Mouse (Mus musculus) urinary bladder, postnatal 36 days (tissue): Measurements from ENCODE around the gene Cryab.

Experiments used
- DNase-seq, 2 experiments: peaks; one replicate each; pipeline ENCODE4 v3.0.0; 2022; ENCODE audit warnings: low spot score in 2 of 2, mixed read lengths in 1 of 2

The Cryab gene

DNA sequence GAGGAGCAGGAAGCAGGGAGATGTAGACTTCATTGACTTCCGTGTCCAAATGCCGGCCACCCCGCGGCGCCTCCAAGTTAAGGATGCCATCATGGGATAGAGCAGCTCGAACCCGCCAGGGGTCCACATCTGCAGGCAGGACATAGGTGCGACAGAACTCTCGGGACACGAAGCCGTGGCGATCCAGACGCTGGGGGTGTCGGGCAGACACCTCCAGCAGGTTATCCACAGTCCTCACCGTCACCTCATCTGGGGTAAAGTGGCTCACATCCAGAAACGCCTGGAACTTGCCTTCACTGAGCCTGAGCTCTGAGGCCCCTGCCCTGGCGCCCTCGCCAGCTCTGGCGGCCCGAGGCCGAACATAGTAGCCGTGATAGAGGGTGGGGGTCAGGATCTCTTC is at the start of gene Cryab:
TSS of gene Cryab (plus strand) at position 3 of the 400 bp plus-strand sequence.
- DNase-seq: no peak

DNA sequence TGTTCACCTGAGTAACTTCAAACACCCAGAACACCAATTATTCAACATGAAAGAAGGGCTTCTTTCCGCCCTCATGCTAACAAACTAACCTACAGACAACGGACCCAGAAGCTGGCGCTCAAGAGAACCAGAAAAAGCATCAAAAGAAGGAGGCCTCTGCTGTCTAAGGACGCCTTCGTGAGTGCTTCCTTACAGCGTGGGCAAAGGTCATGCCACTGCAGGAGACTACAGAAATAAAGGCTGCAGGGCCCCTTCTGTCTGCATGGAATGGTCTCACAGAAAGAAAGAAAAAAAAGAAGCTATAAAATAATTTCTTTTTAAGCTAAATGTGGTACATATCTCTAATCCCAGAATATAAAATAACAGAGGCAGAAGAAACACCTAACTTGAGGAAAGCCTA is 46.2 kb upstream of the Cryab start:
- no peak for DNase-seq

DNA sequence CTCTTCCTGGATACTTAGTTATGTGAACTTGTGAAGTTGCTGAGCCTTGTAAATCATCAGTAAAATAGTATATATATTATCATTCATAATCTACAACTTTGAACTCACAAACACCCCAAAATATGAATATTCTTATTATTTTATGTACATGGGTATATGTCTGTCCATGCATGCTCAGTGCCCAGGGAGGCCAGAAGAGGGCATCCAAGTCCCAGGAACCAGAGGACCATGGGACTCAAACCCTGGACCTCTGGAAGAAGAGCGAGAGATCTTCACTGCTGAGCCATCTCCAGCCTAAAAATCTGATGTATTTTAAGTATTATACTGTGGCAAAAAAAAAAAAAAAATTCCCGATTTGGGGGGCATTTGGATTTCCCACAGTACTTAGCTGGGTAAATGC is 42.0 kb upstream of the Cryab start:
- DNase-seq: no peak

DNA sequence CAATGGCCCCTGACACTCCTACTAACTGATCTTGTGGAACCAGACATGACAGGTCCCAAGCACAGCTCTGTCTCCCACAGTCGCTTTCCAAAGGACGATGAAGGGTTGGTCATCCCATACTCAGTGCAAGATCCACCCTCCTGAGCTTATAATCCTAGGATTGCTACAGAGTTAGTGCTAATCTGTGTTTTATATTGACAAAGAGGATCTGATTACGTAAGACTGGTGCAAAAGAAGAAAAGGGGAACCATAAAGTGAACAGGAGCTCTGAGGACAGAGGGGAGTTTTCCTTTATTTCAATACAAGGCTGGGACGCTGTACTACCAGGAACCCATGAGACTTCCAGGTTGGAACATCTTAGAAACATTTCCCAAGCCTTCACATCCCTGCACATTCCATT is 39.8 kb upstream of the Cryab start:
- DNase-seq: no peak

DNA sequence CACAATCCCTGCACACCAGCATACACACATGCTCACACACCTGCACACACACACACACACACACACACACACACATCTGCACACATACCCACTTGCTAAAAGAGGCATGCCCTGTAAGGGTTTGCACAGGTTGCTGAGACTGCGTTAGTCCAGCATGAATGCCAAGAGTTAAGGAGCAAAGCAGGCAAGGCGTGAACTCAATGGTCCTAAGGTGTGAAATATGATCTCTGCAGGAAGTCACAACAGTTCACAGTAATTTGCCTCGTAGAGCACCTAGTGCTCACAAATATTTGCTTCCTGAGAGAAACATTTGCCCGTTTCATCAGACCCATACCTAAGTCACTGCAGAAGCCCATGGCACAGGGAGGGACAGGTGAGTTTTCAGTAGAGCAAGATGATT is 36.9 kb upstream of the Cryab start:
- DNase-seq: no peak

DNA sequence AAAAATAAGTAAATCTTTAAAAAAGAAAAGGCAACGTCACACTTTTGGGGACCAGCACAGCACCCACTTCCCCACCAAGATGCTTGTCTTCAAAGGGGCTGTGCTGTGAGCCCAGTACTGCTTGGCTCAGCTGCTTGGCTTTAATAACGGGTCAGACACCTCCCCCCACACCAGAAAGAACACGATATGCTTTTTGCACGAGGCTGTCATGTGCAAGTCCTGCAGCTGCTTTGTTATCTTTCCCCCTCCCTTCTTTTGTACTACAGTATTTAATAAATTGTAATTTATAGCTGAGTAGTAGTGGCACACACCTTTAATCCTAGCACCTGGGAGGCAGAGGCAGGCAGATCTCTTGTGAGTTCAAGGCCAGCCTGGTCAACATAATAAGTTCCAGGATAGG is 32.2 kb upstream of the Cryab start:
- no peak for DNase-seq

DNA sequence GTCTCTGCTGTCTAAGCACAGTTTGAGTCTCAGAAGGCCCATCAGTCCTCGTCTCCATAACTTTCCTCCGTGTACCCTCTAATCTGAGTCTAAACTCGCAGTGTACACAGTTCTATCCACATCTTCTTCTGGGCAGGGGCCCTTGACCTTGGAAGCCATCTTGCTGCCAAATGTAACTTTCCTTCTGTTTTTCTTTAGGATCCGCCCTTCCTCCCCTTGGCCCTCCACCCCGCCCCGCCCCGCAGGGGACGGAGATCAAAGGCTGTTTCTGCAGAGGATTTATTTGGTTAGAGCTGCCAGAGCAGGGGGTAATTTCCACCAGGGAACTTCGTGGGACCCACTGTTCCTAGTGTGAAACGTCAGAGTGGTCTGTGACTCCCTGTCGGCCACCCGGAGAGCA is 30.1 kb upstream of the Cryab start:
- DNase-seq: no peak

DNA sequence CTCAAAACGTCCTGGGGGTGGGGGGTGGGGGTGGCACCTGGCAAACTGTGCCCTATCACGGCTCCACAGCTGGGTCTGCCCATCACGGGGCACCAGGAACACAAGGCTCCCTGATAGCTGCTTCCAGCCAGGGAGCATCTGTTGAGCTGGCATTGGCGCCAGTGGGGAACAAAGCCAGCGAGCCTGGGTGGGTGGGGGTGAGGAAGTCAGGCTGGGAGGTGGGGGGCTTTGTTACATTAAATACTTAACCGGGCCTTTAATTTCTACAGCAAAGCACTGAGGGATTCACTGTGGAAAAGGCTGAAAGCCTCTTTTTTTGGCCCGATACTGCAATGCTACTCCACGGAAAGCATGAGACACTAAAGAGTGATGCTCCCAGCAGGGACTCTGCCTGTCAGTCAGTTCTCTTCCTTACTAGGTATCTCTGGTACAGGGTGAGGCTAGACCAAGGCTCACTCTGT is 28.6 kb upstream of the Cryab start:
- DNase-seq: no peak

DNA sequence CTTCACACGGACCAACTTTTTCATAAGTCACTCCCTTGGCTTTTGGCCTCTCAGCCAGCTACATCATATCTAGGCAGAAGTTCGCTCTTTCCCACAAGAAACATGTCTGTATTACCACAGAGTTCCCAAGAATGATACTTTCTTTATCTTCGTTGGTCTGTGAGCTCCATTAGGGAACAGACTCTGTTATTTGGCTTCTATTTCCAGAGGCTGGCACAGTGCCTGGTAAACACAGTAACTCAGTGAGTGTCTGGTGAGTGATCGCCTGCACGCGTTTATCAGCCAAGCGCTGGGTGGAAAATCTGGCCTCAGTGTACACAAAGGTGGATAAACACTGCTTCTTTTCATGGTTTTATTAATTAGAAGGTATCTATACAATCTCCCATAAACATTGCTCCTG is 27.7 kb upstream of the Cryab start:
- peak; percentile 58 to 81 for DNase-seq

- no peak for DNase-seq
These were observed 27.0 kb upstream of the Cryab start for GRCm38 (mm10) chr9:50724147-50724546.

DNA sequence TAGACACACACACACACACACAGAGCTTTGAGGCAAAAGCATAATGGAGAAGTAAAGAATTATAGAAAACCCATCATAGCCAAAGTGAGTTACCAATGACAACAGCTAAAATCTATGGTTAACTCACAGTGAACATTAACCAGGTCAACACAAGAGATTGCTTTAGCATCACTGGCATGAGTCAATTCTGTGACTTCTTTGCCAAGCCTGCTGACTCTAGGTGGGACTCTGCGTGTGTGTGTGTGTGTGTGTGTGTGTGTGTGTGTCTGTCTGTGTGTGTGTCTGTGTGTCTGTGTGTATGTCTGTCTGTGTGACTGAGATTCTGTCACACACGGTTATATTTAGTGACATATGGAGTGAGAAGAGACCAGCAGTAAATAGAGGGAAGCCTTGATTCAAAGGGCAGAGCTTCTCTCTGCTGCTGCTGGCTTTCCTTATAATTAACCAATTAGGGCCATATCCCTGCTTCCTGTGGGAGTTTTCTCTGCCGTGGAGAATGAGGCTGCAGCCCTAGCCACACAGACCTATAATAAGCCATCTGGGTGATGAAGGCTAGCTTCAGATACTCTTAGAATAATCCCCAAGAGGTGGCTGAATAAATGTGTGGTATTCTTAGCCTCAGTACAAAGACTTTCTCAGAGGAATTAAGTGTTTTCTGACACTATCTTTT is 26.3 kb upstream of the Cryab start:
- DNase-seq: no peak

DNA sequence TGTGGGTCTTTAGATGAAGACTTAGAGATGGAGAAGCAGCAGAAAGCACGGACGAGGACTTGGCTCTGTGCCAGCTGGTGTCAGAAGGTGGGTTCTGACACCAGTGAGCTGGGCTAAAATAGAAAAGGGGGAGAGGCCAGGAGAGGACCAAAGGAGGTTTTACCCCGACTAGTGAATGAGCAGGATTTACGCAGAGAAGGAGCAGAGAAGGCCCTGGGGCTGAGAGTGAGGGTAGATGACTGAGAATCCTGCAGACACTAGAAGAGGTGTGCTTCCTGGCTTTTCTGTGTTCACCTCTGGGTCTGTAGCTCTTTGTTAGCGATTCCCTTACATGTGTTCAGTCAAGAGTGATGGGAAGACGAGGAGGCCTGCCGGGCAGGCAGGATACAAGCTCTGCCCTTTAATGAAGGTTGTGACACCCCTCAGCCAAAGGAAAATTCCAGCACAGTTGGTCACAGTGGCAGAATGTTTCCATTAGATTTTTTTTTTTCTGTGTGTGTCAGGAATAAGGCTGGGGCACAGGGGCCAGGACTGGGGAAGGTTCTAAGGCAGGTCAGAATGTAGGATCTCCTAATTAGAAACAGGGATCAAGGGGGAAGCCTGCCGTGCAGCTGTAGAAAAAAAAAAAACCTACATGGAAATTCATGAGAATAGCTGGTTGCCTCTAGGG is 25.1 kb upstream of the Cryab start:
- no peak for DNase-seq

- no peak for DNase-seq
These were observed 23.8 kb upstream of the Cryab start for GRCm38 (mm10) chr9:50727171-50727924.

GRCm38 (mm10) chr9:50727925-50728651 is 23.0 kb upstream of the Cryab start:
- peak; percentile 23 to 28 for DNase-seq

GRCm38 (mm10) chr9:50729600-50729999 is 21.5 kb upstream of the Cryab start:
- no peak for DNase-seq

- DNase-seq: no peak
These were observed 18.6 kb upstream of the Cryab start for GRCm38 (mm10) chr9:50732560-50732959.

DNA sequence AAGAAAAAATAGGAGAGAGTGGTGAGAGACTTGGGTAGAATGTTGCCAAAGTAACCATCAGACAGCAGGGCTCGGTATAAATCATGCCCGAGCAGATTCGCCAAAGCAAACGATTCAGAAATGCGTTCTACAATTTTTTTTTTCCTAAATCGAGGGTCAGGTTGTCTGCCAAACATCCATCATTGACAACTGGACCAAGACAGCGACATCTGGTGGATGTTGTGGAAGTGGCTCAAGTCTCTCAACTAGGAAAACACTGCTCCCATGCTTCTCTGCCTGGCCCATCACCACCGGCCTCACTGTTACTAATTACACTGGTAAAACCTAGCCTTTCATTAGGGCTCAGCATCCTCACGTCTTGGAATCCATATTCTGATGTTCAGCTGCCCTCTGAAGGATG is 16.1 kb upstream of the Cryab start:
- DNase-seq: peak in 1 of 2 experiments; percentile 41

DNA sequence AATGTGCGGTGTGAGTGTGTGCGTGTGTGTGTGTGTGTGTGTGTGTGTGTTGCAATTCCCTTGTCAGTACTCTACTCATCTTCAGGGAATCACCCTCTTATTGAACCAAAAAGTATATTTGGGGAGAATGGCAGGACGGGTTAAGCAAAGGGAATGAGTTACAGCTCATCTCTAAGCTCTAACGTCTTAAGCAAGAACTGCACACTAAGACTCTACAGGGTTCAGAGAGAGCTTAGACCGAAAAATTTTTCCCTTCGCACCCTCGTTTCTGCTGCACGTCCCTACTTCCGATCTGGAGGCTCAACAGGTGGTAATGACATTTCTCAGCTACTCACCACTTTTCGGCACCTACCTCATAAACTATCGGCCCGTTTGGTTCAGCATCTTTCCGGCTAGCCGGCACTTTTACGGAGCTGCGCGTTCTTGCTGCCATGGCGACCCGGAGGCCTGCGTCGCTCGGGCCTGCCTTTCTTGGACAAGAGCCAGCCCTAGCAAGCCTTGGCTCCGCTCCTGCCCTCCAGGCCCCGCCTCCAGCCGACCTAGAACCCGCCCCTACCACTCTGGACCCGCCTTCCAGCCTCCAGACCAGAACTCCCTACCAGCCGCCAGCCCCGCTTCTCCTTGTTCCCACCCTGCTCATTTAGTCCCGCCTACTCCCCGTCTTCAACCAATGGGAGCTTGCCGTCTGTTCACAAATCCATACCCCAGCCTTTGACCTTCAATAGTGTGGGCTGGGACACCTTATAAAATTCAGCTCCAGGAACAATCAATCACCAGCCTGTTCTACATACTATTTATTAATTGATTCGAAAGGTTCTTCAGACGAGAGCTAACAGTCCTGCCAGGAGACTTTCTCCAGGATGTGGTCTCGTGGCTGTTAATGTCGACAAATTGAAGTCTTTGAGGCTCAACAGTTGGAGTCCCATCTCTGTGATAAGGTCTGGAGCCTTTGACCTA is 11.9 kb upstream of the Cryab start, which contains the start of gene Dixdc1:
TSS of gene Dixdc1 (minus strand) at position 604 of the 957 bp plus-strand sequence.
- DNase-seq: peak; percentile 94

DNA sequence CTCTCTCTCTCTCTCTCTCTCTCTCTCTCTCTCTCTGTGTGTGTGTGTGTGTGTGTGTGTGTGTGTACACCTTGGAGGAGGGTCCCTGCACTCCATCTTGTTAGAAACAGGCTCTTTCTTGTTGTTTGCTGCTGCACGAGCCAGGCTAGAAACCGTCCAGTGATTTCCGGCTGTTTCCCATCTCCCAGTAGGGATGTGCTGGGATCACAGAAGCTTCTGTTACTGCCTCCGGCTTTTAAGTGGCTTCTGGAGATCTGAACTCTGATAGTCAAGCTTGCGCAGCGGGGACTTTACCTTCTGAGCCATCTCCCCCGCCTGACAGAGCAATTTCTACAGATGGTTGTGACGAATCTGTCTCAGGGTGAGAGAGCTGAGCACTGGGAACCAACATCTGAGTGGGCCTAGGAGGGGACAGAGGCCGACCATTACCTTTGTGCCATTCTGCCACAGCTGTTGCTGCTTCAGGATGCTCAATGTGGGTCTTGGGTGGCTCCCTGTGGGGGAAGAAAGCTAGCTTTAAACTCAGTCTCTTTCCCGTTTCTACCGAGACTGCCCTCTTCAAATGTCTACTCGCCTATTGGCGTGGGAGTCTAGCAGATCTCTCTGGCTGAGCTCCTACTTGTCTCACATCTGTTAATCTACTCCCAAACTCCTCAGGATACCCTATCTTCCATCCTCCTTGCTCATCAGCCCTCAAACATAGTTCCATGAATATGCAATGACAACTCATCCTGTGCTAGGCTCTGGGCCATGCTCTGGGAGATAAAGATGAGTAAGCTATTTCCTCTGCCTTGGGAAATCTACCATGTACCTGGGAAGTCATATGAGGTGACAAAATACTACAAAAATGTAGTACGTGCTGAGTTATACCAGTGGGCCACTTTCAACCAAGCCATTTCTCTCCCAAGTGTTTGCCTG is 10.0 kb upstream of the Cryab start:
- DNase-seq: no peak

DNA sequence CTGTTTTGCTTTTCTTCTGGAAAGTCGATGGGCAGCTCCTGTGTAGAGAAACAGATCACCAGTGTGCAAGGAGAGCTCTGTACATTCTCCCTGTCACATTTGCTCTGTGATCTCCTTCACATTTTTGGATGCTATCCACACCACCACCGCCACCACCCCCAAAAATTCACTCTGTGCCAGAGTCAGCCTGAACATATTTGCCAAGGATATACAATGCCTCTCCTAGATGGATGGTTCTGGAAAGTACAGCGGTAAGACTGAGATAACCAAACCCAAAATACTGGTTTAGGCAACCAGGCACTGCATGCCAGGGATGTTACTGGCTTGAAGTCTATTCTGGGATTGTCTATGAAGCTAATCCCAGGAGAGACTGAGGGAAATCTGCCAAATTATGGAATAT is 8.9 kb upstream of the Cryab start:
- DNase-seq: no peak
